Mouse (Mus musculus): ENCODE data around the gene AU018091. TPM values are rescaled to one million over a fixed set of nuclear protein-coding genes. Genes with fewer than 3 reads are reported as not detected.
A peak's percentile ranks its signal among the peaks of the same experiment; 100 is the strongest.
"Not testable (repeated sequence)": the region's sequence is repeated elsewhere in the genome, so short reads cannot be mapped to it uniquely, and the experiment has no call there.

AU018091 gene
- not detected in 2 replicates for polyA plus RNA-seq (2012; rRNA removed)

GRCm38 (mm10) chr7:3168925-3169324 is at the start of gene AU018091:
AU018091 (minus strand) TSS chr7:3169203.
- DNase-seq (ENCODE audit: low read depth, low spot score) = no peak
- 71% methylated on average over 3 of the region's 3 CpGs for WGBS

- WGBS = 32% methylated on average over 10 of the region's 10 CpGs
- no peak for DNase-seq (ENCODE audit: low read depth, low spot score)
Observed at GRCm38 (mm10) chr7:3217546-3218056, 48.6 kb upstream of the AU018091 start.

GRCm38 (mm10) chr7:3216331-3216730 is 47.3 kb upstream of the AU018091 start:
- no peak for DNase-seq (ENCODE audit: low read depth, low spot score)
- WGBS = 77% methylated on average over 3 of the region's 3 CpGs

GRCm38 (mm10) chr7:3213557-3213956 is 44.6 kb upstream of the AU018091 start:
- WGBS = 21% methylated on average over 3 of the region's 3 CpGs
- DNase-seq (ENCODE audit: low read depth, low spot score) = no peak

GRCm38 (mm10) chr7:3213156-3213555 is 44.2 kb upstream of the AU018091 start:
- DNase-seq (ENCODE audit: low read depth, low spot score) = no peak
- 52% methylated on average over 1 of the region's 1 CpGs for WGBS

- DNase-seq (ENCODE audit: low read depth, low spot score) = no peak
- 74% methylated on average over 12 of the region's 12 CpGs for WGBS
Observed at GRCm38 (mm10) chr7:3212002-3212790, 43.2 kb upstream of the AU018091 start.

- 71% methylated on average over 8 of the region's 8 CpGs for WGBS
- DNase-seq (ENCODE audit: low read depth, low spot score) = no peak
Observed at GRCm38 (mm10) chr7:3211518-3211917, 42.5 kb upstream of the AU018091 start.

GRCm38 (mm10) chr7:3210605-3211004 is 41.6 kb upstream of the AU018091 start:
- no peak for DNase-seq (ENCODE audit: low read depth, low spot score)
- 49% methylated on average over 6 of the region's 6 CpGs for WGBS

GRCm38 (mm10) chr7:3206520-3206919 is 37.5 kb upstream of the AU018091 start:
- 43% methylated on average over 4 of the region's 4 CpGs for WGBS
- no peak for DNase-seq (ENCODE audit: low read depth, low spot score)

GRCm38 (mm10) chr7:3204628-3205027 is 35.6 kb upstream of the AU018091 start:
- 77% methylated on average over 4 of the region's 4 CpGs for WGBS

GRCm38 (mm10) chr7:3203890-3204289 is 34.9 kb upstream of the AU018091 start:
- WGBS = 14% methylated on average over 3 of the region's 3 CpGs
- DNase-seq (ENCODE audit: low read depth, low spot score) = no peak

More at GRCm38 (mm10) chr7:3204628-3205027, 35.6 kb upstream of the AU018091 start:
- DNase-seq (ENCODE audit: low read depth, low spot score) = no peak

GRCm38 (mm10) chr7:3201134-3201705 is 32.2 kb upstream of the AU018091 start:
- 44% methylated on average over 12 of the region's 12 CpGs for WGBS
- DNase-seq (ENCODE audit: low read depth, low spot score) = no peak

- DNase-seq (ENCODE audit: low read depth, low spot score) = no peak
- 54% methylated on average over 11 of the region's 11 CpGs for WGBS
Observed at GRCm38 (mm10) chr7:3198884-3199283, 29.9 kb upstream of the AU018091 start.

- no peak for DNase-seq (ENCODE audit: low read depth, low spot score)
- 66% methylated on average over 5 of the region's 5 CpGs for WGBS
Observed at GRCm38 (mm10) chr7:3195850-3196249, 26.8 kb upstream of the AU018091 start.

- 90% methylated on average over 4 of the region's 4 CpGs for WGBS
- DNase-seq (ENCODE audit: low read depth, low spot score) = no peak
Observed at GRCm38 (mm10) chr7:3194531-3194930, 25.5 kb upstream of the AU018091 start.

GRCm38 (mm10) chr7:3193905-3194304 is 24.9 kb upstream of the AU018091 start:
- DNase-seq (ENCODE audit: low read depth, low spot score) = peak; percentile 13
- 9% methylated on average over 6 of the region's 6 CpGs for WGBS

GRCm38 (mm10) chr7:3193049-3193632 is 24.1 kb upstream of the AU018091 start:
- DNase-seq (ENCODE audit: low read depth, low spot score) = no peak
- 78% methylated on average over 4 of the region's 4 CpGs for WGBS

GRCm38 (mm10) chr7:3191971-3192498 is 23.0 kb upstream of the AU018091 start:
- 74% methylated on average over 12 of the region's 12 CpGs for WGBS
- DNase-seq (ENCODE audit: low read depth, low spot score) = no peak

GRCm38 (mm10) chr7:3186726-3187125 is 17.7 kb upstream of the AU018091 start:
- 89% methylated on average over 2 of the region's 2 CpGs for whole genome bisulfite sequencing
- DNase-seq (ENCODE audit: low read depth, low spot score) = not testable (repeated sequence)

- WGBS = 57% methylated on average over 1 of the region's 1 CpGs
- no peak for DNase-seq (ENCODE audit: low read depth, low spot score)
Observed at GRCm38 (mm10) chr7:3186136-3186535, 17.1 kb upstream of the AU018091 start.
